Mouse (Mus musculus): ENCODE measurements around the gene Ctcfl. TPM values are rescaled to one million over a fixed set of nuclear protein-coding genes. Genes with fewer than 3 reads are reported as not detected.

Gene Ctcfl
- total and polyA plus RNA-seq, 3 experiments: 0.13 TPM; not detected in 2

- Histone ChIP-seq H3K27ac (ENCODE audit: control insufficient read depth, low read depth, low read length) (no peak overlapping the region), H3K27me3 (ENCODE audit: control insufficient read depth in 1 of 2, insufficient read depth in 2 of 2, low read length in 2 of 2) (no peaks in the 10 kb centered on the region), H3K4me3 (ENCODE audit: control insufficient read depth in 1 of 2, insufficient read depth in 1 of 2, low read depth in 2 of 2, low read length in 2 of 2) (no peak overlapping the region), H3K79me2 (ENCODE audit: control insufficient read depth, insufficient read depth, low read length, poor library complexity) (no peaks in the 10 kb centered on the region), H3K36me3 (ENCODE audit: control insufficient read depth in 1 of 2, insufficient read depth in 2 of 2, low read length in 2 of 2) (no peaks in the 10 kb centered on the region), H3K4me1 (ENCODE audit: control insufficient read depth in 1 of 2, insufficient read depth in 2 of 2, low read length in 2 of 2) (no peaks in the 10 kb centered on the region), H3K9me3 (replicated peaks; ENCODE audit: insufficient read depth, low read length) (no peaks in the 10 kb centered on the region), H3K9ac (ENCODE audit: control insufficient read depth, low read depth, low read length, poor library complexity, severe bottlenecking) (no peak overlapping the region)
- DNase-seq (ENCODE audit: low read depth, low spot score): no peak
- TF ChIP-seq TBP (IDR thresholded peaks at IDR 0.05; ENCODE audit: low read depth, low read length) (no peak), CHD1 (IDR thresholded peaks at IDR 0.05; ENCODE audit: low read depth, low read length) (no peak), ZNF384 (IDR thresholded peaks at IDR 0.05; ENCODE audit: low read depth, low read length) (no peak), GATA1 (IDR thresholded peaks at IDR 0.05; ENCODE audit: low read depth, low read length) (no peak), E2F4 (IDR thresholded peaks at IDR 0.05; ENCODE audit: borderline replicate concordance, low read depth, low read length) (no peak), JUND (IDR thresholded peaks at IDR 0.05; ENCODE audit: low read depth, low read length) (no peak), POLR2A (IDR thresholded peaks at IDR 0.05; ENCODE audit: control insufficient read depth in 1 of 2, insufficient read depth in 1 of 2, low read depth in 1 of 2, low read length in 2 of 2, poor library complexity in 1 of 2) (no peak), USF1 (IDR thresholded peaks at IDR 0.05; ENCODE audit: low read depth, low read length) (no peak), MEF2A (IDR thresholded peaks at IDR 0.05; ENCODE audit: extremely low read depth, insufficient replicate concordance, low read depth, low read length, poor library complexity, severe bottlenecking) (no peak), NRF1 (IDR thresholded peaks at IDR 0.05; ENCODE audit: insufficient read depth, low read depth, low read length, poor library complexity, severe bottlenecking) (no peak), MXI1 (IDR thresholded peaks at IDR 0.05; ENCODE audit: low read depth, low read length) (no peak), TAL1 (IDR thresholded peaks at IDR 0.05; ENCODE audit: low read length) (no peak), KAT2A (conservative IDR thresholded peaks at IDR 0.05; ENCODE audit: low read depth, low read length) (no peak), ETS1 (IDR thresholded peaks at IDR 0.05; ENCODE audit: low read depth, low read length) (no peak), NELFE (IDR thresholded peaks at IDR 0.05; ENCODE audit: low read depth, low read length) (no peak), BHLHE40 (IDR thresholded peaks at IDR 0.05; ENCODE audit: borderline replicate concordance, low read depth, low read length) (no peak), MAZ (IDR thresholded peaks at IDR 0.05; ENCODE audit: low read depth, low read length) (no peak), SMC3 (IDR thresholded peaks at IDR 0.05; ENCODE audit: low read depth, low read length) (no peak), ELF1 (IDR thresholded peaks at IDR 0.05; ENCODE audit: low read depth, low read length) (no peak)
These were observed 12.9 kb upstream of the Ctcfl start for GRCm38 (mm10) chr2:173132262-173132661.

DNA sequence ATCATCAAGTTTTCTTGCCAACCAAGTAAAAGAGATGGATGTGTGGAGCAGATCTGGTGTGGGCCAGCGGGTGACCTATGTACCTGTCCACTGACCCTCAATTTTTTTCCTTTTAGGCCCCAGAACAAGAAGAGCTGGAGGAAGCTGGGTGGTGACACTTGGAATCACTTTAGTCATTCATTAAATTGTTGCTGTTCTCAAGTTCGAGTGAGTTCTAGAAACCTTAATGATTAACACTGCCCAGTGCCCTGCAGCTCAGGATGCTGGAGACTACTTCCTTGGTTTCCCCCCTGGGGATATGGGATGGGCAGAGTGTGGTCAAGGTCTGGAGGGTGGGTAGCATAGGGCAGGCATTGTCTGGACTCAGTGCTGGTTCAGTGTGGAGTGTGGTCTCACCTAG, 9.8 kb upstream of the Ctcfl start:
- Histone ChIP-seq H3K9me3 (replicated peaks; ENCODE audit: insufficient read depth, low read length) (no peaks in the 10 kb centered on the region), H3K79me2 (ENCODE audit: control insufficient read depth, insufficient read depth, low read length, poor library complexity) (no peaks in the 10 kb centered on the region), H3K4me3 (ENCODE audit: control insufficient read depth in 1 of 2, insufficient read depth in 1 of 2, low read depth in 2 of 2, low read length in 2 of 2) (no peak overlapping the region), H3K36me3 (ENCODE audit: control insufficient read depth in 1 of 2, insufficient read depth in 2 of 2, low read length in 2 of 2) (no peaks in the 10 kb centered on the region), H3K9ac (ENCODE audit: control insufficient read depth, low read depth, low read length, poor library complexity, severe bottlenecking) (no peak overlapping the region), H3K27ac (ENCODE audit: control insufficient read depth, low read depth, low read length) (no peak overlapping the region), H3K27me3 (ENCODE audit: control insufficient read depth in 1 of 2, insufficient read depth in 2 of 2, low read length in 2 of 2) (no peaks in the 10 kb centered on the region), H3K4me1 (ENCODE audit: control insufficient read depth in 1 of 2, insufficient read depth in 2 of 2, low read length in 2 of 2) (no peaks in the 10 kb centered on the region)
- TF ChIP-seq JUND (IDR thresholded peaks at IDR 0.05; ENCODE audit: low read depth, low read length) (no peak), ZKSCAN1 (IDR thresholded peaks at IDR 0.05; ENCODE audit: low read depth, low read length) (no peak), CHD1 (IDR thresholded peaks at IDR 0.05; ENCODE audit: low read depth, low read length) (no peak), BHLHE40 (IDR thresholded peaks at IDR 0.05; ENCODE audit: borderline replicate concordance, low read depth, low read length) (no peak), POLR2A (IDR thresholded peaks at IDR 0.05; ENCODE audit: control insufficient read depth in 1 of 2, insufficient read depth in 1 of 2, low read depth in 1 of 2, low read length in 2 of 2, poor library complexity in 1 of 2) (no peak), ELF1 (IDR thresholded peaks at IDR 0.05; ENCODE audit: low read depth, low read length) (no peak), NELFE (IDR thresholded peaks at IDR 0.05; ENCODE audit: low read depth, low read length) (no peak), UBTF (IDR thresholded peaks at IDR 0.05; ENCODE audit: borderline replicate concordance, insufficient read depth, low read depth, low read length) (no peak), TCF12 (IDR thresholded peaks at IDR 0.05; ENCODE audit: low read depth, low read length) (no peak), RAD21 (IDR thresholded peaks at IDR 0.05; ENCODE audit: low read depth, low read length) (no peak), MEF2A (IDR thresholded peaks at IDR 0.05; ENCODE audit: extremely low read depth, insufficient replicate concordance, low read depth, low read length, poor library complexity, severe bottlenecking) (no peak), MAFK (IDR thresholded peaks at IDR 0.05; ENCODE audit: borderline replicate concordance, low read depth, low read length) (no peak), TBP (IDR thresholded peaks at IDR 0.05; ENCODE audit: low read depth, low read length) (no peak), MYC (IDR thresholded peaks at IDR 0.05; ENCODE audit: low read depth, low read length) (no peak)
- no peak for DNase-seq (ENCODE audit: low read depth, low spot score)

Measured in MEL (cell line).